Mouse (Mus musculus) neural tube, embryonic 15.5 days (tissue): ENCODE data around the gene Hdac6. TPM values are rescaled to one million over a fixed set of nuclear protein-coding genes. Genes with fewer than 3 reads are reported as not detected.
"Not testable (repeated sequence)": the region's sequence is repeated elsewhere in the genome, so short reads cannot be mapped to it uniquely, and the experiment has no call there.

Experiments used
- ATAC-seq: fragments of 200-750 bp; cut with Nextera tagmentation; 2 replicates; pipeline ENCODE4 v1.8.0; 2017; ENCODE audit warnings: mild to moderate bottlenecking, moderate TSS enrichment, moderate library complexity; ENCODE audit not compliant: low FRiP score
- H3K27ac ChIP-seq: fragments of 300-500 bp; sonication (generic); replicated peaks from 2 replicates; pipeline ENCODE4 v1.5.1; 2015; ENCODE audit warnings: mild to moderate bottlenecking, inconsistent platforms
- H3K27me3 ChIP-seq: fragments of 300-500 bp; sonication (generic); replicated peaks from 2 replicates; pipeline ENCODE4 v1.6.1; 2015; ENCODE audit warnings: inconsistent platforms
- H3K36me3 ChIP-seq: fragments of 300-500 bp; sonication (generic); 2 replicates; pipeline ENCODE4 v1.6.1; 2015; ENCODE audit warnings: inconsistent platforms
- H3K4me1 ChIP-seq: fragments of 300-500 bp; sonication (generic); 2 replicates; pipeline ENCODE4 v1.6.1; 2015; ENCODE audit warnings: inconsistent platforms
- H3K4me2 ChIP-seq: fragments of 300-500 bp; sonication (generic); 2 replicates; pipeline ENCODE4 v1.6.1; 2015; ENCODE audit warnings: inconsistent platforms, mild to moderate bottlenecking, moderate library complexity
- H3K4me3 ChIP-seq: fragments of 300-500 bp; sonication (generic); replicated peaks from 2 replicates; pipeline ENCODE4 v1.5.1; 2015; ENCODE audit warnings: mild to moderate bottlenecking, inconsistent platforms
- H3K9ac ChIP-seq: fragments of 300-500 bp; sonication (generic); replicated peaks from 2 replicates; pipeline ENCODE4 v1.6.1; 2015; ENCODE audit warnings: mild to moderate bottlenecking, inconsistent platforms
- H3K9me3 ChIP-seq: fragments of 300-500 bp; sonication (generic); replicated peaks from 2 replicates; pipeline ENCODE4 v1.6.1; 2016; ENCODE audit warnings: inconsistent platforms
- WGBS: fragments of 180-500 bp; shearing (Covaris S2); methylation state at CpG from one replicate; pipeline ENCODE4 v1.1.7; 2015; ENCODE audit warnings: mixed read lengths; 5-methylcytosine and 5-hydroxymethylcytosine counted together
- polyA plus RNA-seq: library from polyadenylated mRNA; unstranded; fragments of >200 nt; fragmentation: Nextera tagmentation; extraction: Ambion mirVana; gene quantifications from 2 replicates; pipeline ENCODE4 v1.2.1, GENCODE M21; 2015

Hdac6 gene
- polyA plus RNA-seq, 1 experiment from 2014 or later, result 61.3 TPM

DNA sequence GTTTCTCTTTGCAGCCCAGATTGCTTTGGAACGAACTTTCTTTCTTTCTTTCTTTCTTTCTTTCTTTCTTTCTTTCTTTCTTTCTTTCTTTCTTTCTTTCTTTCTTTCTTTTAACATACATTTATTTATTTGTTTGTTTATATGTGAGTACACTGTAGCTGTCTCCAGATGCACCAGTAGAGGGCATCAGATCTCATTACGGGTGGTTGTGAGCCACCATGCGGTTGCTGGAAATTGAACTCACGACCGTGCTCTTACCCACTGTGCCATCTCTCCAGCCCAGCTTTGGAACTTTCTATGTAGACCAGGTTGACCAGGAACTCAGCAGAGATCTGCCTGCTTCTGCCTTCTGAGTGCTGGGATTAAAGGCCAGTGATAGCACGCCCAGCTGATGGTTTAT is 29.7 kb downstream of the Hdac6 start:
- H3K36me3 ChIP-seq, ATAC-seq, H3K9me3 ChIP-seq, H3K4me1 ChIP-seq, H3K4me2 ChIP-seq, H3K9ac ChIP-seq, H3K27me3 ChIP-seq, H3K27ac ChIP-seq, H3K4me3 ChIP-seq: not testable (repeated sequence)
- 75% methylated on average over 6 of the region's 6 CpGs for WGBS

DNA sequence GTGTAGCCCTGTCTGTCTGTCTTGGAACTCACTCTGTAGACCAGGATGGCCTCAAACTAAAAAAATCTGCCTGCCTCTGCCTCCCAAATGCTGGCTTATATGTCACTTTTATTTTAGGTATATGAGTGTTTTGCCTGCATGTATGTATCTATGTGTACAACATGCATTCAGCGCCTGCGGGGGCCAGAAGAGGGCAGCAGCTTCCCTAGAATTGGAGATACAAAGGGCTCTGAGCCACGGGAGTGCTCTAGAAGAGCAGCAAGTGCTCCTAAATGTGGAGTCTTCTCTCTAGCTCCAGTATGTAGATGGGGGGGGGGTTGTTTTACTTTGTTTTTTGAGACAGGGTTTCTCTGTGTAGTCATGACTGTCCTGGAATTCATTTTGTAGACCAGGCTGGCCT is 32.0 kb downstream of the Hdac6 start:
- H3K9me3 ChIP-seq, H3K27ac ChIP-seq, ATAC-seq, H3K4me3 ChIP-seq, H3K27me3 ChIP-seq, H3K9ac ChIP-seq, H3K4me2 ChIP-seq, H3K4me1 ChIP-seq, H3K36me3 ChIP-seq: not testable (repeated sequence)
- 19% methylated on average over 3 of the region's 3 CpGs for WGBS

DNA sequence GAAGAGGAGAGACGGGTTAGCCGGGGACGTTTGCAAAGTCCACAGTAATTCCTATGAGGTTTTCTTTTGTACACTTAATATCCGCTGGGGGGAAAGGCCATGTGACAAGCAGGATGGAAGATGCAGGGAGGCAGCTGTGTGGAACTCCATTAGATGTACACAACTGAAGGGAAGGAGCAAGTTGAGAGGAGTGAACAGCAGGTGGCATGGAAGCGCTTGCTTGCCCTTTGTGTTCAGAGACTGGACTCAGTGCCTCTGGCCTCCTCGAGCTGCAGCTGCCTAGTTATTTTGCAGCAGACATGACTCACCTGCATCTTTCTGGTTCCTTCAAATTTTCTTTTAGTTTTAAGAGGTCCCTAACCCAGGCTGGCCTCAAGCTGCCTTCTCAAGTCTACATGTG is 37.2 kb downstream of the Hdac6 start:
- Histone ChIP-seq H3K9me3 (no peaks in the 10 kb centered on the region), H3K4me3 (no peak overlapping the region), H3K4me1 (no peaks in the 10 kb centered on the region), H3K27me3 (no peaks in the 10 kb centered on the region), H3K9ac (no peak overlapping the region), H3K36me3 (peaks cover 6% of the 10 kb centered on the region; the same call in 1 of the 2 replicates), H3K4me2 (no peak overlapping the region), H3K27ac (no peak overlapping the region)
- no peak for ATAC-seq
- WGBS, result 56% methylated on average over 6 of the region's 6 CpGs

DNA sequence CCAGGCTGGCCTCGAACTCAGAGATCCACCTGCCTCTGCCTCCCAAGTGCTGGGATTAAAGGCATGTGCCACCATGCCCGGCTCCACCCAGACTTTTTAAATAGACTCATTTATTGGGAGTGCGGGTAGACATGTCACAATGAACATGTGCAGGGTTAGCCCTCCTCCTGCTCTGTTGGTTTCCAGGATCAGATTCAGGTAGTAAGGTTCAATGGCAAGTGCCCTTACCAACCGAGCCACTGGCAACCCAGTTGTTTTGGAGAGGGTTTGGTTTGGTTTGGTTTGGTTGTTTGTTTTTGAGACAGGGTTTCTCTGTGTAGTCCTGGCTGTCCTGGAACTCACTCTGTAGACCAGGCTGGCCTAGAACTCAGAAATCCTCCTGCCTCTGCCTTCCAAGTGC is 38.4 kb downstream of the Hdac6 start, which contains the start of gene Gm10490:
TSS of gene Gm10490 (plus strand) at position 301 of the 400 bp plus-strand sequence.
- H3K4me2 ChIP-seq, H3K9me3 ChIP-seq, H3K27me3 ChIP-seq, H3K4me3 ChIP-seq, H3K4me1 ChIP-seq, ATAC-seq, H3K27ac ChIP-seq, H3K9ac ChIP-seq, H3K36me3 ChIP-seq: not testable (repeated sequence)
- WGBS, result 90% methylated on average over 4 of the region's 4 CpGs

DNA sequence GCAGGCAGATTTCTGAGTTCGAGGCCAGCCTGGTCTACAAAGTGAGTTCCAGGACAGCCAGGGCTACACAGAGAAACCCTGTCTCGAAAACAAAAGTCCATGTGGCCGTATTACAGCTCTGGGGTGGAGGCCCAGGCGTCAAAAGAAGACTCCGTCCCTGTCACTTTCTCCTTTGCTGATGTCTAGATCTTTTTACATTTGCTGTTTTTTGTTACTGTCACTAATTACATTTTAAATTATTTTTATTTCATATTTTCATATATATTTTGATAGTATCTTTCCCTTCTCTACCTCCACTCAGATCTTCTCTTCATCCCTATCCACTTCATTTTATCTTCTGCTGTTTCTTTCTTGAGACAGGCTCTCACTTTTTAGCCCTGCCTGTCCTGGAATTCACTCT is 40.0 kb downstream of the Hdac6 start, which contains the start of gene Gm10491:
TSS of gene Gm10491 (minus strand) at position 101 of the 400 bp plus-strand sequence.
- Histone ChIP-seq H3K36me3 (peaks cover 8% of the 10 kb centered on the region; the same call in 1 of the 2 replicates), H3K4me1 (no peaks in the 10 kb centered on the region), H3K9me3 (no peaks in the 10 kb centered on the region), H3K27ac (no peak within 1 kb of the TSS), H3K4me3 (no peak within 1 kb of the TSS), H3K27me3 (no peaks in the 10 kb centered on the region), H3K4me2 (no peak within 1 kb of the TSS), H3K9ac (no peak within 1 kb of the TSS)
- 80% methylated on average over 5 of the region's 5 CpGs for WGBS
- no peak for ATAC-seq

DNA sequence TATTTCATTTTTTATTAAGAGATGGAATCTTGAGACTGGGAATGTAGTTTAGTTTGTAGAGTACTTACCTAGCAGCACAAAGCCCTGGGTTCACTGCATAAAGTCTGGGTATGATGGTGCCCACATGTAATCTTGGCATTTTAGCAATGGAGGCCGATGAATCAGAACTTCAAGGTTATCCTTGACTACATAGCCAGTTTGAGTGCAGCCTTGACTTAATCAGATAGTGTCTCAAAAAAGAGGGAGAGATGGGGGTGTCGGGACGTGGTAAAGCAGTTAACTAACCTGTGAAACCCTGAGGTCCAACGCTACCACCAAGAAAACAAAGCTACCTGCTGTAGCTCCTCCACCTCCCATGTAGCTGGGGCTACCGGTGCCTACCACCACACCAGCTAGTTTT is 43.2 kb downstream of the Hdac6 start:
- Histone ChIP-seq H3K4me3 (no peak overlapping the region), H3K27me3 (no peaks in the 10 kb centered on the region), H3K9ac (no peak overlapping the region), H3K4me1 (peaks cover 7% of the 10 kb centered on the region; the same call in 1 of the 2 replicates), H3K9me3 (no peaks in the 10 kb centered on the region), H3K4me2 (no peak overlapping the region), H3K27ac (no peak overlapping the region), H3K36me3 (peaks cover 8% of the 10 kb centered on the region; the same call in 1 of the 2 replicates)
- ATAC-seq, result no peak
- 98% methylated on average over 5 of the region's 5 CpGs for WGBS

DNA sequence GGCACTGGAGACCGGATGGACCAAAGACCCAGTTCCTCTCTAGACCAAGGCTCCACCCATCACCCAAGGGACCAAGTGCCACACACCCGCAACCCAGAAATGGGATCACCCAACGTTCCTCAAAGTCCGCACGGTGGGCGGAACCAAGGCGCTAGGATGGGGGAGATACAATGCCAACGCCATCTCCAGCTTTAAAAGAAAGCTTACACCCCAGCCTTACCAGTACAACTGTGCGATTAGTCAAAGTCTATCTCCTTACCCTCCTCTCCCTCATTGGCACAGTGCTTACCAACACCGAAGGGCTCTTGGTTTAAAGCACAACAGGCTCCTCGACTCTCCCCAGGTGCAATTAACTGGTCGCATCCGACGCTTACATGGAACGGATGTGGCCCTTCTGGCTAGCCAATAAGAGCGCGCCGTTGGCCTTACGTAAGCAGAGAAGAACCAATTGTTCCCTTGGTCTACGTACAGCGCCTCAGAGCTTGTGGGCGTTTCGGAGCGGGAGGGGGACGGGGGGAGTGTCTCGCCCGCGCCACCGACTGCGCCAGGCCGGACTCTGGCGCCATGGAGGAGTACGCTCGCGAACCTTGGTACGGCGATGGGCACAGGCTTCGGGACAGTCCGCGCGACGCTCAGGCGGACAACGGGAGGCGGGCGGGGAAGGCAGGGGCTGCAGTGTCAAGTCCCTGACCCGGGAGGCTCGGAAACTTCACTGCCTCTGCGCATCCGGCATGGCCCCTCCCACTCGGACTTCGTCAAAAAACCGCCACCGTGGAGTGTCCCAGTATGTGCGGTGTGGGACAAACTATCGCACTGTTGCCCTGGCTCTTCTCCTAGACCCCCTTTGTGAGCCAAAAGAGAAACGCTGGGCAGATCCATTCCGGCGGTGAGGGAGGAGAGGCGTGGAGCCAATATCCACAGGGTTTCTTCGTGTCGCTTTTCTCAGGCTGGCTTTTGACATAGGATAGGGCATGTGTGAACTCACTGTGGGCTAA is 48.5 kb downstream of the Hdac6 start, which contains the start of the genes Pqbp1 and Timm17b:
TSS of gene Pqbp1 (minus strand) at position 390 of the 995 bp plus-strand sequence.
TSS of gene Timm17b (plus strand) at position 478 of the 995 bp plus-strand sequence.
- peaks cover 15% of the 10 kb centered on the region for H3K36me3 ChIP-seq
- H3K4me1 ChIP-seq, result peaks cover 16% of the 10 kb centered on the region
- peak within 1 kb of the TSS; percentile 58 for H3K4me2 ChIP-seq
- ATAC-seq, result peak; percentile 98
- WGBS, result 19% methylated on average over 62 of the region's 62 CpGs
- peak within 1 kb of the TSS; percentile 54 for H3K4me3 ChIP-seq
- peak within 1 kb of the TSS; percentile 58 for H3K9ac ChIP-seq
- H3K9me3 ChIP-seq, result no peaks in the 10 kb centered on the region
- H3K27ac ChIP-seq, result peak within 1 kb of the TSS; percentile 90
- no peaks in the 10 kb centered on the region for H3K27me3 ChIP-seq

DNA sequence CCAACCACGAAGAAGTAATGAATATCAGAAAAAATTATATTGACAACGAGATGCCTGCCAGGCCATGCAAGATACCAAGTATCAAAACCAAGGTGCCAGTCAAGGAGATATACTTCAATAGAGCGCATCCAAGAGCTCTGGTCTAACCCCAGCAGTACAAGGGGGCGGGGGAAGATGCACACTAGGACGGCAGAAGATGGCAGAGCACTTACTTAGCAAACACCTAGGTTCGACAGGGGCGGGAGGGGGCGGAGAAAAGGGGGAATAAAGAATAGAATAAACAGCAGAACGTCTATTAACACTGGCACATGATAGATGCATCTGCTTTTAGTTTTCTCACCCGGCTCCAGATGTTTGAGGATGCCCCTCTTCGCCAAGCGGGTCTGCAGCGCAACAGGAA is 49.5 kb downstream of the Hdac6 start:
- Histone ChIP-seq H3K9me3 (no peaks in the 10 kb centered on the region), H3K27ac (peak overlapping the region; percentile 90), H3K9ac (peak overlapping the region; percentile 47), H3K4me3 (peak overlapping the region; percentile 54), H3K4me1 (peaks cover 16% of the 10 kb centered on the region), H3K27me3 (no peaks in the 10 kb centered on the region), H3K4me2 (peak overlapping the region; percentile 58), H3K36me3 (peaks cover 17% of the 10 kb centered on the region)
- ATAC-seq, result no peak
- 25% methylated on average over 13 of the region's 13 CpGs for WGBS

DNA sequence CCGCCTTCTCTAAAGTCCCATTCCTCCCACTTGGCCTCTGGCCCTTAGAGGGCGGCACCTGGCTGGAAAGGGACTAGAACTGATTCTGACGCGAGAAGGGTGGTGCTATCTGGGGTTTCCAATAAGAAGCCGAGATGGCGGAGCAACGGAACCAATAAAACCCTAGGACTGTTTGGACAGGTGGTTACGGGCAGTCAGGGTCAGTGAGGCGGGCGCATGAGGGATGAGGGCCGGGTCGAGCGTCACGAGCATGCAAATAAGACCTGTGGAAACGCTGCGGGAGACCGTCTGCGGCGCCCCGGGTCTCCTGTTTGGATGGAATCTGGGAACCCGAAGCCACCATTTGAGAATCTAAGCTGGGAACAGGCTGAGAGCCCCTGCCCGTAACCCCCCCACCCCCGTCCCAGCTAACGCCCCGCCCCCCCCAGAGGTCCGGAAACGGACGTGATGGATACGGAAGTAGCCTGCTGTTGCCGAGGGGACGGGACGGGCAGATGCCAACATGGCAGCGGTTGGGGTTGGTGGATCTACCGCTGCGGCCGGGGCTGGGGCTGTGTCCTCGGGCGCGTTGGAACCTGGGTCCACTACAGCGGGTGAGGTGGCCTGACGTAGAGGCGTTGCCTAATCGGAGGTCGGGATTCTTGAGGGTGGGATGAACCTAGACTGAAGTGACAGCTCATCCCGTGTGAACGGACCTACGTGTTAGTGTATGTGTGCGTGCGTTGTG is 63.7 kb downstream of the Hdac6 start, which contains the start of gene Slc35a2:
TSS of gene Slc35a2 (plus strand) at position 188 of the 727 bp plus-strand sequence.
- H3K27ac ChIP-seq, result peak within 1 kb of the TSS; percentile 88
- no peaks in the 10 kb centered on the region for H3K9me3 ChIP-seq
- peak; percentile 90 for ATAC-seq
- H3K4me2 ChIP-seq, result peak within 1 kb of the TSS; percentile 59
- peaks cover 8% of the 10 kb centered on the region; the same call in 1 of the 2 replicates for H3K36me3 ChIP-seq
- H3K9ac ChIP-seq, result peak within 1 kb of the TSS; percentile 47
- H3K27me3 ChIP-seq, result no peaks in the 10 kb centered on the region
- H3K4me1 ChIP-seq, result peaks cover 16% of the 10 kb centered on the region
- 16% methylated on average over 49 of the region's 49 CpGs for WGBS
- peak within 1 kb of the TSS; percentile 56 for H3K4me3 ChIP-seq
